Mouse (Mus musculus) ES-Bruce4 (cell line): ENCODE measurements around the gene Tldc2.

ENCODE experiments used
- CTCF ChIP-seq: IDR thresholded peaks from one replicate; pipeline ENCODE4 v1.8.1; 2011; ENCODE audit warnings: low read depth, low read length
- POLR2A ChIP-seq: IDR thresholded peaks from one replicate; pipeline ENCODE4 v1.8.1; 2011; ENCODE audit warnings: low read length; ENCODE audit not compliant: insufficient read depth

DNA sequence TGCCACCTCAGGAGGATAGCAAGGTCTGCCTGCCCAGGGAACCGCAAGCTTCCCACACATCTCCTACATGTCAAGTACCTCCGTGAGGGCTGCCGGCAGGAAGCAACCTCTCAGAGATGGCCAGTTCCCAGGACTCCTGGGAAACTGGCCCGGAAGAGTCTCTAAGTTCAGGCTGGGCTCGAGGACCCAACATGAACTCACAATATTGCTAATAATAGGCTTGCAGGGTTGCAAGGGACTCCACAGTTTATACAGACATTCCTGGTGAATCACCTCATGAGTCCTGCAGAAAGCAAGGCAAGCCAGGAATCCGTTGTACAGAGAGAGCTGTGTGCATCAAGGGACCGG, 21.0 kb upstream of the Tldc2 start:
- TF ChIP-seq CTCF (no peak), POLR2A (no peak)
